Mouse (Mus musculus) heart, postnatal 0 days (tissue): ENCODE measurements around the gene Kansl1l.
"Not testable (repeated sequence)": the region's sequence is repeated elsewhere in the genome, so short reads cannot be mapped to it uniquely, and the experiment has no call there.

Source experiments
- CTCF ChIP-seq: IDR thresholded peaks from 2 replicates; pipeline ENCODE4 v1.5.1; 2016; ENCODE audit warnings: antibody characterized with exemption, control low read depth, low read depth
- EP300 ChIP-seq: IDR thresholded peaks from 2 replicates; pipeline ENCODE4 v1.6.1; 2016; ENCODE audit warnings: antibody characterized with exemption, low read depth

- not testable (repeated sequence) for TF ChIP-seq CTCF, EP300
Measured at GRCm38 (mm10) chr1:66699630-66700029, 117.7 kb downstream of the Kansl1l start.
